In the genomic region with DNA sequence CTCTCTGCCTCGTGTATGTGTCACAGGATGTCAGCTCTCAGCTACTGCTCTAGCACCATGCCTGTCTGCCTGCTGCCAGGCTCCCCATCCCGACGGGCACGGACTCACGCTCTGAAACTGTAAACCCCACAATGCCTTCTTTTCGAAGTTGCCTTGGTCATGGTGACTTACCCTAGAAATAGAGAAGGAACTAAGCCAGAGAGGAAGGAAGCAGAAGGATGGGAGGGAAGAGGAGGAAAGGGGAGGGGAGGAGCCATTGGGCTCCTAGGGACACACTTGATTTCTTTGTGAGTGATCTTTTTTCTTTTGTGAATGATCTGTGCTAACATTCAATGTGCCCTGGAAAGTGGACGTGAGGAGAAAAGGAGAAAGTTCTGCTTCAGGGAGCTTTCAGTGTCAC, we compare ENCODE assay signal across 14 mouse cellular contexts. TPM values are rescaled to one million over a fixed set of nuclear protein-coding genes. Genes with fewer than 3 reads are reported as not detected.
DNase-seq lines count a peak whose midpoint lies in the region; ATAC-seq lines count a peak whose summit lies in the region.
"Had no signal": no experiment of that assay in that cellular context is flagged by ENCODE, and none has a peak within 500 bp of the region (broad histone marks: within the 10 kb centered on the region; RNA-seq: fewer than 3 reads in every experiment).

No protein-coding gene starts in this region.

- DNase-seq in forebrain, embryonic 10.5 days (ENCODE audit: extremely low spot score, low spot score): no peak
- DNase-seq in hindbrain, embryonic 10.5 days (ENCODE audit: low spot score): no peak
- DNase-seq in neural tube, embryonic 10.5 days (ENCODE audit: extremely low spot score, low spot score): no peak
- DNase-seq in thymus, postnatal 10 days (ENCODE audit: low spot score in 2 of 2): no peak
- DNase-seq: cerebellum, postnatal 25 days; gastrocnemius, postnatal 14 days had no signal

- WGBS in forebrain, embryonic 10.5 days: 24% methylated on average over 7 of the region's 7 CpGs
- WGBS in forebrain, embryonic 13.5 days: 33% methylated on average over 7 of the region's 7 CpGs
- 24% methylated on average over 7 of the region's 7 CpGs for WGBS in hindbrain, embryonic 10.5 days
- WGBS in hindbrain, embryonic 12.5 days: 30% methylated on average over 7 of the region's 7 CpGs
- WGBS in neural tube, embryonic 12.5 days: 38% methylated on average over 7 of the region's 7 CpGs

- peak overlapping the region; percentile 79 for H3K27ac ChIP-seq in forebrain, embryonic 10.5 days
- H3K27ac ChIP-seq in forebrain, embryonic 13.5 days: no peak overlapping the region
- peak overlapping the region; percentile 78; the same call in 1 of the 2 replicates for H3K27ac ChIP-seq in hindbrain, embryonic 10.5 days
- no peak overlapping the region for H3K27ac ChIP-seq in hindbrain, embryonic 12.5 days
- H3K27ac ChIP-seq in neural tube, embryonic 12.5 days: no peak overlapping the region
- H3K27ac ChIP-seq: limb, embryonic 15.5 days; stomach, embryonic 15.5 days had no signal

- peak overlapping the region; percentile 42; the same call in 1 of the 2 replicates for H3K4me3 ChIP-seq in forebrain, embryonic 10.5 days
- H3K4me3 ChIP-seq in forebrain, embryonic 13.5 days: no peak overlapping the region
- peak overlapping the region; percentile 41 for H3K4me3 ChIP-seq in hindbrain, embryonic 10.5 days
- H3K4me3 ChIP-seq in hindbrain, embryonic 12.5 days: no peak overlapping the region
- no peak overlapping the region for H3K4me3 ChIP-seq in neural tube, embryonic 12.5 days
- H3K4me3 ChIP-seq: erythroblast, embryonic 14.5 days; limb, embryonic 15.5 days; stomach, embryonic 15.5 days had no signal

- H3K9ac ChIP-seq in forebrain, embryonic 13.5 days: no peak overlapping the region
- H3K9ac ChIP-seq in hindbrain, embryonic 12.5 days: no peak overlapping the region
- no peak overlapping the region for H3K9ac ChIP-seq in neural tube, embryonic 12.5 days
- H3K9ac ChIP-seq: limb, embryonic 15.5 days; stomach, embryonic 15.5 days had no signal

- H3K4me2 ChIP-seq in forebrain, embryonic 13.5 days: no peak overlapping the region
- H3K4me2 ChIP-seq in hindbrain, embryonic 12.5 days (replicated peaks): no peak overlapping the region
- peak overlapping the region; percentile 45; the same call in 1 of the 2 replicates for H3K4me2 ChIP-seq in neural tube, embryonic 12.5 days (replicated peaks)
- H3K4me2 ChIP-seq: limb, embryonic 15.5 days; stomach, embryonic 15.5 days had no signal

- no peaks in the 10 kb centered on the region for H3K27me3 ChIP-seq in forebrain, embryonic 10.5 days (ENCODE audit: poor library complexity, severe bottlenecking)
- H3K27me3 ChIP-seq in forebrain, embryonic 13.5 days: no peaks in the 10 kb centered on the region
- H3K27me3 ChIP-seq in hindbrain, embryonic 10.5 days (ENCODE audit: insufficient read depth, poor library complexity, severe bottlenecking): no peaks in the 10 kb centered on the region
- H3K27me3 ChIP-seq in hindbrain, embryonic 12.5 days: no peaks in the 10 kb centered on the region
- no peaks in the 10 kb centered on the region for H3K27me3 ChIP-seq in neural tube, embryonic 12.5 days (replicated peaks)
- H3K27me3 ChIP-seq: limb, embryonic 15.5 days; stomach, embryonic 15.5 days had no signal

- ATAC-seq in forebrain, embryonic 13.5 days: no peak
- ATAC-seq in hindbrain, embryonic 12.5 days (ENCODE audit: low FRiP score): no peak
- no peak for ATAC-seq in neural tube, embryonic 12.5 days (ENCODE audit: low FRiP score, low read depth)
- ATAC-seq in megakaryocyte progenitor cell, adult 5-6 weeks (replicated peaks; ENCODE audit: poor library complexity): peak; percentile 57
- ATAC-seq: intestine, postnatal 0 days had no signal

- no peaks in the 10 kb centered on the region; the same call in 1 of the 2 replicates for H3K36me3 ChIP-seq in forebrain, embryonic 10.5 days (replicated peaks)
- H3K36me3 ChIP-seq in forebrain, embryonic 13.5 days (ENCODE audit: poor library complexity, severe bottlenecking): no peaks in the 10 kb centered on the region
- H3K36me3 ChIP-seq in hindbrain, embryonic 10.5 days: no peaks in the 10 kb centered on the region
- H3K36me3 ChIP-seq in hindbrain, embryonic 12.5 days: no peaks in the 10 kb centered on the region
- H3K36me3 ChIP-seq in neural tube, embryonic 12.5 days: peaks cover 2% of the 10 kb centered on the region; the same call in 1 of the 2 replicates
- H3K36me3 ChIP-seq: limb, embryonic 15.5 days; stomach, embryonic 15.5 days had no signal

- peaks cover 16% of the 10 kb centered on the region for H3K4me1 ChIP-seq in forebrain, embryonic 10.5 days
- no peaks in the 10 kb centered on the region for H3K4me1 ChIP-seq in forebrain, embryonic 13.5 days
- H3K4me1 ChIP-seq in hindbrain, embryonic 10.5 days (replicated peaks): peaks cover 16% of the 10 kb centered on the region
- H3K4me1 ChIP-seq in hindbrain, embryonic 12.5 days: peaks cover 7% of the 10 kb centered on the region
- peaks cover 3% of the 10 kb centered on the region for H3K4me1 ChIP-seq in neural tube, embryonic 12.5 days

- H3K9me3 ChIP-seq in forebrain, embryonic 10.5 days: no peaks in the 10 kb centered on the region
- H3K9me3 ChIP-seq in forebrain, embryonic 13.5 days (replicated peaks): no peaks in the 10 kb centered on the region
- no peaks in the 10 kb centered on the region for H3K9me3 ChIP-seq in hindbrain, embryonic 10.5 days
- H3K9me3 ChIP-seq in hindbrain, embryonic 12.5 days (replicated peaks): no peaks in the 10 kb centered on the region
- no peaks in the 10 kb centered on the region for H3K9me3 ChIP-seq in neural tube, embryonic 12.5 days
- H3K9me3 ChIP-seq: limb, embryonic 15.5 days; stomach, embryonic 15.5 days had no signal

RNA-seq across cellular contexts. Expression of a gene that starts 5.0 kb away (rescaled TPM):
- polyA plus RNA-seq in forebrain, embryonic 10.5 days (2016; fragmentation: Nextera tagmentation; extraction: Ambion mirVana): 0.07 and 0.27 TPM in 2 replicates
- polyA plus RNA-seq in forebrain, embryonic 13.5 days (2015; fragmentation: Nextera tagmentation; extraction: Ambion mirVana): 0.23 and 0.25 TPM in 2 replicates
- 0.27 and 0.39 TPM in 2 replicates for polyA plus RNA-seq in hindbrain, embryonic 10.5 days (2016; fragmentation: Nextera tagmentation; extraction: Ambion mirVana)
- 0.31 and 0.87 TPM in 2 replicates for polyA plus RNA-seq in hindbrain, embryonic 12.5 days (2016; fragmentation: Nextera tagmentation; extraction: Ambion mirVana)
- 0.13 and 0.23 TPM in 2 replicates for polyA plus RNA-seq in neural tube, embryonic 12.5 days (2016; fragmentation: Nextera tagmentation; extraction: Ambion mirVana)
- total RNA-seq in megakaryocyte progenitor cell, adult 5-6 weeks (2015): not detected in 2 replicates
- total RNA-seq in megakaryocyte progenitor cell, adult 5-6 weeks (2017): not detected in 2 replicates
- polyA plus RNA-seq: erythroblast, embryonic 14.5 days had no signal

RNA-seq across cellular contexts. Expression of a gene that starts 13.9 kb away (rescaled TPM):
- polyA plus RNA-seq in forebrain, embryonic 10.5 days (2016; fragmentation: Nextera tagmentation; extraction: Ambion mirVana): 77.2 and 77.8 TPM in 2 replicates
- 81.6 and 85.1 TPM in 2 replicates for polyA plus RNA-seq in forebrain, embryonic 13.5 days (2015; fragmentation: Nextera tagmentation; extraction: Ambion mirVana)
- polyA plus RNA-seq in hindbrain, embryonic 10.5 days (2016; fragmentation: Nextera tagmentation; extraction: Ambion mirVana): 79.0 and 82.1 TPM in 2 replicates
- 62.0 and 66.5 TPM in 2 replicates for polyA plus RNA-seq in hindbrain, embryonic 12.5 days (2016; fragmentation: Nextera tagmentation; extraction: Ambion mirVana)
- 74.0 and 80.4 TPM in 2 replicates for polyA plus RNA-seq in neural tube, embryonic 12.5 days (2016; fragmentation: Nextera tagmentation; extraction: Ambion mirVana)
- 7.9 and 13.1 TPM in 2 replicates for total RNA-seq in megakaryocyte progenitor cell, adult 5-6 weeks (2015)
- total RNA-seq in megakaryocyte progenitor cell, adult 5-6 weeks (2017): 58.6 and 63.5 TPM in 2 replicates

RNA-seq across cellular contexts. Expression of a gene that starts 43.9 kb away (rescaled TPM):
- polyA plus RNA-seq in forebrain, embryonic 10.5 days (2016; fragmentation: Nextera tagmentation; extraction: Ambion mirVana): 3.7 and 5.2 TPM in 2 replicates
- polyA plus RNA-seq in forebrain, embryonic 13.5 days (2015; fragmentation: Nextera tagmentation; extraction: Ambion mirVana): 2.4 and 2.9 TPM in 2 replicates
- polyA plus RNA-seq in hindbrain, embryonic 10.5 days (2016; fragmentation: Nextera tagmentation; extraction: Ambion mirVana): 4.8 and 5.1 TPM in 2 replicates
- 4.4 and 5.5 TPM in 2 replicates for polyA plus RNA-seq in hindbrain, embryonic 12.5 days (2016; fragmentation: Nextera tagmentation; extraction: Ambion mirVana)
- 6.8 and 7.5 TPM in 2 replicates for polyA plus RNA-seq in neural tube, embryonic 12.5 days (2016; fragmentation: Nextera tagmentation; extraction: Ambion mirVana)
- 6.5 and 11.3 TPM in 2 replicates for total RNA-seq in megakaryocyte progenitor cell, adult 5-6 weeks (2015)
- total RNA-seq in megakaryocyte progenitor cell, adult 5-6 weeks (2017): 7.1 and 7.9 TPM in 2 replicates

Comparison
In these comparisons a context has a peak if more than half of its experiments do, and no peak if none do; other contexts are left out.
1. H3K27ac ChIP-seq: peak in forebrain, embryonic 10.5 days (single experiment) and hindbrain, embryonic 10.5 days (single experiment); none in forebrain, embryonic 13.5 days (single experiment), hindbrain, embryonic 12.5 days (single experiment) and neural tube, embryonic 12.5 days (single experiment).
2. H3K4me3 ChIP-seq: peak in forebrain, embryonic 10.5 days (single experiment) and hindbrain, embryonic 10.5 days (single experiment); none in forebrain, embryonic 13.5 days (single experiment), hindbrain, embryonic 12.5 days (single experiment) and neural tube, embryonic 12.5 days (single experiment).